Mouse (Mus musculus) spleen, postnatal 14 days (tissue): ENCODE measurements around the gene Ccsap.
"Not testable (repeated sequence)": the region's sequence is repeated elsewhere in the genome, so short reads cannot be mapped to it uniquely, and the experiment has no call there.

Source experiments
- DNase-seq, 2 experiments: peaks; one replicate each; pipeline ENCODE4 v3.0.0; 2021 to 2022; ENCODE audit warnings: low spot score in 2 of 2

Gene Ccsap

GRCm38 (mm10) chr8:123836354-123836753, 23.7 kb downstream of the Ccsap start:
- DNase-seq: no peak

- peak; percentile 39 to 59 for DNase-seq
Observed at GRCm38 (mm10) chr8:123835451-123835850, 24.6 kb downstream of the Ccsap start.

DNA sequence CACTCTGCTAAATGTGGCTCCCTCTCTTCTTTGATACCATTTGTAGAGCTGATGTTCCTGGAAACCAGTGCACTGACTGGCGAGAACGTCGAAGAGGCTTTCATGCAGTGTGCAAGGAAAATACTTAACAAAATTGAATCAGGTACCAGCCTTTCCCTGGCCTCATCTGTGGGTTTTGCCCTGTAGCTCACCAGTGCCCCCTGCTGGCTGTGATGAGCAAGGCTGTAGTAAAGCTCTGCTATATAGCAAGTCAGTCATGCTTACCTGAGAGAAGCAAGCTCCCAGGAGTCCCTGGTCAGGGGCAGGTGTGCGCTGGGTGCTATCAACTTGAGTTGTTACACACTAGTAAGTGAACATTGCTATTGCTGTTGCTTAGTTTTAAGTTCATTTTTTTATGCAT, 27.3 kb downstream of the Ccsap start:
- peak; percentile 34 to 44 for DNase-seq

GRCm38 (mm10) chr8:123827523-123827922, 32.5 kb downstream of the Ccsap start:
- no peak for DNase-seq

GRCm38 (mm10) chr8:123826758-123827157, 33.3 kb downstream of the Ccsap start:
- no peak for DNase-seq

DNA sequence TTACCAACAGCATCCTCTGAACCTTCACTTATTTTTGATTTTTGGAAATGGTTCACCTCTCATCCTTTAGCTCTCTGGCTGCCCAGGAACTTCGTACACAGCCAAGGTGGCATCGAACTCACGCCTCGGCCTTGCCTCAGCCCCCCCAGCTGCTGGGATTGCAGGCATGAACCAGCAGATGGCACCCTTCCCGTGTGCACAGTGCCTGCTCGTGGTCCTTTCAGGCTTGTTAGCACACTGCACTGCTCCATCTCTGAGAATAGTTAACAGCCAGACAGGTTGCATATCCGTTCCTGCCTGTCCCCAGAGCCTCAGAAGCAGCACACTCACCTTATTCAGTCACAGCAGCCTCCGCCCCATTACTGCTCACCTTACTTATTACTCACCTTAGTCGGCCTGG, 34.0 kb downstream of the Ccsap start:
- DNase-seq: no peak

- no peak for DNase-seq
Observed at GRCm38 (mm10) chr8:123823532-123824123, 36.4 kb downstream of the Ccsap start.

GRCm38 (mm10) chr8:123823111-123823510, 36.9 kb downstream of the Ccsap start:
- peak in 1 of 2 experiments; percentile 16 for DNase-seq

DNA sequence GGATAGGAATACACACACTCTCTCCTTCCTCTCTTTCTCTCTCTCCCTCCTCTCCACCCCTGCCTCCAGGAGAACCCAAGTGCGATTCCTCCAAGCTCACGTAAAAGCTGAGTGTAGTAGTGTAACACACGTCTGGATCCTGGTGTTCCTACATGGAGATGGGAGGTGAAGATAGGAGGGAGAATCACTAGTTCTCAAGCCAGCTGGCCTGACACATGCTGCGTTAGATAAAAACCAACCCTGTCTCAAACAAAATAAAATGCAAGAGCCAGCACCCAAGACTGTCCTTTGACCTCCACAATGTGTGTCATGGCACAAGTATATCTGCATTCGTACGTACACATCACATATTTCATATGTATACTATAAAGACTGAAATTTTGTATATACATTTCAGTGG, 39.2 kb downstream of the Ccsap start:
- DNase-seq: no peak

DNA sequence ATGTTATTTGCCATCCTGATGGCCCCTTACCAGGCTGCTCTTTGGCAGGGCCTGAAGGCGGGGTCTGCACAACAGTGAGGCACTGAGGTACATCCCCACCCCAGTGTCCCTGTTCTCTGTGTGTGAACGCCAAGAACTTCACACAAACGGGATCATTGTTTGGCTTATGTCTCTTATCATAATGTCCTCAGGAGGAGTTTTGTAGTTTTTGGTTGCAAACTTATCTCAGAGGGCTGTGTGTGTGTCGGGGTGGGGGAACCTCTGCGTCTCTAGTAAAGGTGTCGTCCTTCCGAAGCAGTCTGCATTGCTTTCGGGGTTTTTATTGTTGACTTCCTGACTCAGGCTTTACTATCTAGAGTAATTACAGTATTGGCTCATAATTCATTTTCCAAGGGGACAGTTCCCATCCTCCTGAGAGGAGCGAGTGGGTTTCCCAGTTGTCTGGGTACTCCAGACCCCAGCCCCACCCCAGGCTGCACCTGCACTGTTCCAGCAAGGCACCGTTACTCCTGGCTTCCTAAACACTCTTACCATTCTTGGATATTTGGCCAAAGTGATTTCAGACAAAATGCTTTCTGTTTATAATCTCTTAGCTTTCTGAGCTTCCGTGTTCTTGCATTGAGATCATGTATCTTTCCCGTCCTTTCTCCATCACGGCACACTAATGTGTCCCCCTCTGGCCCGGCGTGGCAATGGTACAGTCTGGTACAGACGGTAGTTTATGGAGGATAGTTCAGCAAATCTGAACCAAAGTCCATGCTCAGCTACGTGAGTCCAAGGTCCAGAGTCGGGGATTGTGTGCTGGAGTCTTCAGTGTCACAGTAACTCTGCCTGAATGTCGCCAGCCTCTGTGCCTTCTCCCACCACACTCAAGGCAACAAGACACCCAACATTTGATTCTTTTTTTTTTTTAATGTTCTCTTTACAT, 40.1 kb downstream of the Ccsap start:
- no peak for DNase-seq

DNA sequence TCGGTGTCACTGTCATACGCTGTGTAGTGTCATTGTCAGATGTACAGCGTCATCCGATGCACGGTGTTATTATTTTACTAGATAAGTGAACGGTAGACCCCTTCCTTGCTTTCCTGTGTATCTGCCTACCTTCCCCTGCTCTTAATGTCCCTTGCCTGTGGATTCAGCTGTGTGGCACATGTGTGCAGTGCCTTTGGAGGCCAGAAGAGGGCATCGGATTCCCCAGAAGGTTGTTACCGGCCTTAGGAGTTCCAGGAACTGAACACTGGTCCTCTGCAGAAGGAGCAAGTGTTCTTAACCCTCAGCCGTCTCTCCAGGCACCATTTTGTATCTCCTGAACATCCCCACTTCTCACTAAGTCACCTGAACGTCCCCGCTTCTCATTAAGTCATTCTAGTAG, 42.3 kb downstream of the Ccsap start:
- DNase-seq: no peak

GRCm38 (mm10) chr8:123816939-123817338, 43.1 kb downstream of the Ccsap start:
- DNase-seq: no peak

DNA sequence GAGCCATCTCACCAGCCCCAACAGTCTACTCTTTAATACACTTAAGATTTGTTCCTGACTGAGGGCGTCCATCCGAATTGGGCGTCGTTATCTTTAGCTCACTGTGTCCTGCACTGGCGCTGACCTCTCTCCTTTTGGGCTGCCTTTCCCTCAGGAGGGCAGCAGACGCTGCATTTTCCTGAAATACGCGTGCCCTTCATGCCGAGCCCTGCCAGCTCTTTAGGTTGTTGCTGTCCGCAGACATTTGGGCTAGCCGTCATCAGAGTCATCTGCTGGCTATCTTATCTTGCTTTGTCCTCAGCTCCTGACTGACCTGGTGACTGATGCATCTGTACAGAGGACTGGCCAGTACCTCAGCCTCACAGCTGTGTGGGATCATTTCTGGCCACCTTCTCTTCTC, 44.7 kb downstream of the Ccsap start:
- no peak for DNase-seq

GRCm38 (mm10) chr8:123813892-123814266, 46.1 kb downstream of the Ccsap start:
- no peak for DNase-seq

DNA sequence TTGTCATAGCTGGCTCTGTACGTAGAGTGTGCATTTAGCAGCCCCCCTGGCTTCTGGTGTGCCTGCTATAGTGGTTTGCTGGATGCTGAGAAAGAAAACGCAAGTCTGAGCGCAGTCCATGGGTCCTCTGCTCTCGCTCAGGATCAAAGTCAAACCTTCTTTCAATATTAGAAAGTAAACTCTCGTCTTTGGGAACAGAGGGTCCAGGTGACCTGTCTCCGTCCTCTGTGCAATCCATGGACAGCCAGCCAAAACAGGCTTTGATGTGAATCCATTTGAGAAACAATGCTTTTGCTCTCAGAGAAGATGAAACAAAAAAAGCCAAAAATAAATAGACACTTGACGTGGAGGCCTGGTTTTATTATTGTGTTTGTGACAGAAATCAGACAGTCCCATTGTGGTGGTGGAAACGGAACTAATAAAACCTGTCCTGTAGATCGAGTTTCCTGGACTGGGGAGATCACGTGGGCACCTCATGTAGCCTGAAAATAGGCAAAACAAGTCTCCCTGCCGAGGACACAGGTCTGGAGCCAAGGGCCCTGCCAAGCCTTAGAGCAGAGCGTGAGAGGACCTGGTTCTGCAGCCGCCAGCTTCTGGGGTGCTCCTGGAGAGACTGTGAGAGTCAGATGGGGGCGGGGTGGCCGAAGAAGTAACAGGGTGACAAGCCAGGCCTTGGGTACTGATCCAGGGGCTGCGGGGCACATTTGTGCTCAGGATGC, 46.7 kb downstream of the Ccsap start:
- DNase-seq: no peak

DNA sequence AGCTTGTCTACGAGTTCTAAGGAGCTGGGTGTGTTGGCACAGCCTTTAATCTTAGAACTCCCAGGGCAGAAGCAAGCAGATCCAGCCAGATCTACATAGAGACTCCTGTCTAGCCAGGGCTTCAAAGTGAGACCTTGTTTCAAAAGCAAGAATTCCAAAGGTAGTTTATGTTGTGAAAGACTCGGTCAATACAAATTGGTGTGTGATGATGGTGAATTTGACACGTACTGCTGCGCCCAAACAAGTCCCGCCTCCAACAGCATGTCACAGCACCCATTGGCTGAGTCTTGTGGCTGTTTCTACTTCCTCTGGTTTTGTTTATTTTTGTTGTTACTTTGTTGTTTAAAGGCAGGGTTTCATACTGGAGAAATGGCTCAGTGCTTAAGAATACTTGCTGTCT, 47.8 kb downstream of the Ccsap start:
- no peak for DNase-seq

DNA sequence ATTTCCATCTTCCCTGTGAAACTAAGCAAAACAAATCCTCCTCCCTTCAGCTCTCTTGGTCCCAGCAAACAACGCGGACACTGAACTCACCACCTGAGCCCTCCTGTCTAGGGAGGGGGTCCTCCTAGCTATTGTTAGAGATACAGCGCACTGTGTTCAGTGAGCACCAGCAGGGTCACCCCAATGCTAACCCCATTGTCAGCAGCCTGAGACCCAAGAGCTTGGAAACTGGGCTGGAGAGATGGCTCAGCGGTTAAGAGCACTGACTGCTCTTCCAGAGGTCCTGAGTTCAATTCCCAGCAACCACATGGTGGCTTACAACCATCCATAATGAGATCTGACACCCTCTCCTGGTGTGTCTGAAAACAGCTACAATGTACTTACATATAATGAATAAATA, 50.7 kb downstream of the Ccsap start:
- not testable (repeated sequence) for DNase-seq

DNA sequence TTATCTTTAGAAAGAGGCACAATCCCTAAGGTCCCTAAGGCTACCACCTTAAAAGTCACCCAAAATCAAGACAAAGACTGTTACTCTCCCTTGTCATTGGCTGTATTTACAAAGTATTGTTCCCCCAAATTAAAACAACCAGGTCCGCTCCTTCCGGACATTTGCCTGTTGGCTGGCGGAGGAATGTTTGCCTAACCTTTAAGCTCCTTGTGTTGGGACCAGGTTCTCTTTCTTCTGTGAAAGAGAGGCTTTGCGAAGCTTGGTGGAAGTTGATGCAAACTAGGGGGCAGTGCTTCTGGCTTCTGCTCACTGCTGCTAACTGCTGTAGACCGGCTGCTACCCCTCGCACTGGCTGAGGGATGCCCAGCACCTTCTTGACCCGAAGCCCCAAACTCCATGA, 51.3 kb downstream of the Ccsap start:
- DNase-seq: no peak

DNA sequence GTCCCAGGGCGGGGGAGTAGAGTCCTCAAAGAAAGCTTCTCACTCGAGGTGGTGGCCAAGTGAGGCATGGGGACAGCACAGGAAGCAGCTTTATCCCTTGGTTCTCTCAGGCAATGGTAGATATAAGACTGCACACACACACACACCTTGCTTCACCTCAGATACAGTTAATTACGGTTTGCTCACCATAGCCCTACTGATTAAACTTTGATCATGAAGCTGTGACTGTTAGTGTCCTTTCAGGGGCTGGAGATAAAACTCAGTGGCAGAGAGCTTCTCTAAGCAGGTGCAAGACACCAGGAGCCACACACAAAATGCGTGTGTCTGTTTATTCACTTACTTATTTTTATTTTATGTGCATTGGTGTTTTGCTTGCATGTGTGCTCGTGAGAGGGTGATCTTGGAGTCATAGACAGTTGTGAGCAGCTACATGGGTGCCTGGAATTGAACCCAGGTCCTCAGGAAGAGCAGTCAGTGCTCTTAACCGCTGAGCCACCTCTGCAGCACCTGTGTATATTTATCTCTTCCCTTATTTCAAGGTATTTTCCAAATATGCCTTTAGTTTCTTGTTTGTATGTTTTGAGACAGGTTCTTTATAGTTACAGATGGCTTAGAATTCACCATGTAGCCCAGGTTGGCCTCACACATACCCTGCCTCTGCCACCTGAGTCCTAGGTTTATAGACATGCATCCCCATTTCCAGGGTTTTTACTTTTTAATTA, 52.0 kb downstream of the Ccsap start:
- DNase-seq: no peak

- DNase-seq: no peak
Observed at GRCm38 (mm10) chr8:123807024-123807431, 53.0 kb downstream of the Ccsap start.

- DNase-seq: no peak
Observed at GRCm38 (mm10) chr8:123806374-123806935, 53.6 kb downstream of the Ccsap start.
